ENCODE assay signal across 23 mouse cellular contexts in genomic region chr2:92461215-92461614, GRCm38 (mm10).
"Had no signal": no experiment of that assay in that cellular context is flagged by ENCODE, and none has a peak within 500 bp of the region (broad histone marks: within the 10 kb centered on the region; RNA-seq: fewer than 3 reads in every experiment).

No protein-coding gene starts in this region.

- H3K9me3 ChIP-seq: embryonic facial prominence, embryonic 10.5 days; embryonic facial prominence, embryonic 12.5 days; embryonic facial prominence, embryonic 13.5 days; embryonic facial prominence, embryonic 15.5 days; forebrain, embryonic 10.5 days; forebrain, embryonic 12.5 days; forebrain, embryonic 13.5 days; forebrain, embryonic 15.5 days had no signal

- DNase-seq: cerebellum, adult 8-10 months; cerebellum, postnatal 10 days; cerebellum, postnatal 14 days; cerebellum, postnatal 25 days; embryo, embryonic 11 days; forebrain, postnatal 0 days; gastrocnemius, adult 2 months; gastrocnemius, postnatal 10 days; gastrocnemius, postnatal 14 days; gastrocnemius, postnatal 25 days; gastrocnemius, postnatal 36 days; heart, adult 18-20 months; heart, adult 2 months had no signal

- H3K27ac ChIP-seq: embryonic facial prominence, embryonic 10.5 days; embryonic facial prominence, embryonic 12.5 days; embryonic facial prominence, embryonic 13.5 days; embryonic facial prominence, embryonic 15.5 days; forebrain, embryonic 10.5 days; forebrain, embryonic 12.5 days; forebrain, embryonic 13.5 days; forebrain, embryonic 15.5 days; heart, adult 2 months had no signal

- H3K36me3 ChIP-seq: embryonic facial prominence, embryonic 10.5 days; embryonic facial prominence, embryonic 12.5 days; embryonic facial prominence, embryonic 13.5 days; embryonic facial prominence, embryonic 15.5 days; forebrain, embryonic 10.5 days; forebrain, embryonic 12.5 days; forebrain, embryonic 15.5 days had no signal

- ATAC-seq: forebrain, embryonic 14.5 days; forebrain, embryonic 15.5 days; forebrain, embryonic 16.5 days; forebrain, postnatal 0 days had no signal

- H3K9ac ChIP-seq: embryonic facial prominence, embryonic 12.5 days; embryonic facial prominence, embryonic 15.5 days; forebrain, embryonic 15.5 days had no signal
